Mouse (Mus musculus) spleen, adult 2 months (tissue): ENCODE data around the gene Hspg2. TPM values are rescaled to one million over a fixed set of nuclear protein-coding genes. Genes with fewer than 3 reads are reported as not detected.

Source experiments
- DNase-seq, 2 experiments: peaks; one replicate each; pipeline versions ENCODE4 v3.0.0 to v3.0.0-alpha.2; 2012 to 2021; ENCODE audit warnings: low spot score in 2 of 2, low read depth in 1 of 2
- H3K27ac ChIP-seq: fragments of 200-500 bp; 2 replicates; pipeline ENCODE4 v1.5.1; 2012; ENCODE audit warnings: low read length, inconsistent platforms; ENCODE audit not compliant: insufficient read depth
- H3K27me3 ChIP-seq: fragments of 200-500 bp; 2 replicates; pipeline ENCODE4 v1.6.1; 2012; ENCODE audit warnings: mild to moderate bottlenecking, moderate library complexity, low read length, inconsistent platforms; ENCODE audit not compliant: control insufficient read depth, insufficient read depth
- H3K36me3 ChIP-seq: fragments of 200-500 bp; 2 replicates; pipeline ENCODE4 v1.6.1; 2012; ENCODE audit warnings: mild to moderate bottlenecking, low read length, inconsistent platforms; ENCODE audit not compliant: control insufficient read depth, insufficient read depth
- H3K4me1 ChIP-seq: fragments of 200-500 bp; 2 replicates; pipeline ENCODE4 v1.6.1; 2011; ENCODE audit warnings: inconsistent platforms; ENCODE audit not compliant: control insufficient read depth, insufficient read depth, insufficient read length
- H3K4me3 ChIP-seq: fragments of 200-500 bp; 2 replicates; pipeline ENCODE4 v1.5.1; 2011; ENCODE audit warnings: mild to moderate bottlenecking, inconsistent platforms; ENCODE audit not compliant: insufficient read depth, insufficient read length; ENCODE audit errors: extremely low read depth
- CTCF ChIP-seq: fragments of 200-500 bp; IDR thresholded peaks from 2 replicates; pipeline ENCODE4 v1.5.1; 2011; ENCODE audit warnings: mild to moderate bottlenecking, inconsistent platforms; ENCODE audit not compliant: insufficient read depth, insufficient read length, insufficient replicate concordance; ENCODE audit errors: extremely low read depth
- POLR2A ChIP-seq: fragments of 200-500 bp; IDR thresholded peaks from 2 replicates; pipeline ENCODE4 v1.6.1; 2011; ENCODE audit warnings: low read depth, low read length, inconsistent platforms
- WGBS: fragments of 180-500 bp; shearing (Covaris S2); methylation state at CpG from one replicate; pipeline ENCODE4 v1.1.7; 2018; 5-methylcytosine and 5-hydroxymethylcytosine counted together
- polyA plus RNA-seq: library from polyadenylated mRNA; depleted of rRNA; stranded (reverse); fragments of >200 nt; gene quantifications from 2 replicates; pipeline ENCODE4 v1.2.3, GENCODE M21; 2012

Hspg2 gene
- polyA plus RNA-seq, 1 experiment = 27.0 TPM

- peak overlapping the region; percentile 78 for H3K27ac ChIP-seq
- no peaks in the 10 kb centered on the region for H3K27me3 ChIP-seq
- peak overlapping the region; percentile 92 for H3K4me3 ChIP-seq
- DNase-seq = peak; percentile 36 to 40
- H3K36me3 ChIP-seq = no peaks in the 10 kb centered on the region
- no peak for TF ChIP-seq POLR2A
- no peak for TF ChIP-seq CTCF
- 2% methylated on average over 40 of the region's 40 CpGs for WGBS
- H3K4me1 ChIP-seq = peaks cover 5% of the 10 kb centered on the region; the same call in 1 of the 2 replicates
These were observed 126.1 kb downstream of the Hspg2 start for GRCm38 (mm10) chr4:137594496-137595270.

GRCm38 (mm10) chr4:137597098-137597630 lies 128.6 kb downstream of the Hspg2 start:
- H3K4me1 ChIP-seq = peaks cover 5% of the 10 kb centered on the region; the same call in 1 of the 2 replicates
- H3K36me3 ChIP-seq = no peaks in the 10 kb centered on the region
- no peak overlapping the region for H3K27ac ChIP-seq
- H3K27me3 ChIP-seq = no peaks in the 10 kb centered on the region
- no peak for DNase-seq
- WGBS = 95% methylated on average over 4 of the region's 4 CpGs
- TF ChIP-seq POLR2A = no peak
- H3K4me3 ChIP-seq = no peak overlapping the region

GRCm38 (mm10) chr4:137598577-137598976 lies 130.0 kb downstream of the Hspg2 start:
- WGBS = 90% methylated on average over 5 of the region's 5 CpGs
- Histone ChIP-seq H3K36me3 (no peaks in the 10 kb centered on the region), H3K27ac (no peak overlapping the region), H3K4me3 (no peak overlapping the region), H3K4me1 (peaks cover 8% of the 10 kb centered on the region; the same call in 1 of the 2 replicates), H3K27me3 (no peaks in the 10 kb centered on the region)
- no peak for TF ChIP-seq CTCF
- TF ChIP-seq POLR2A = no peak
- no peak for DNase-seq

GRCm38 (mm10) chr4:137603449-137604171 lies 135.0 kb downstream of the Hspg2 start:
- no peak for DNase-seq
- H3K4me3 ChIP-seq = no peak overlapping the region
- peak overlapping the region; percentile 16 for H3K27ac ChIP-seq
- peaks cover 14% of the 10 kb centered on the region for H3K36me3 ChIP-seq
- H3K4me1 ChIP-seq = peaks cover 4% of the 10 kb centered on the region; the same call in 1 of the 2 replicates
- 49% methylated on average over 11 of the region's 11 CpGs for WGBS
- no peak for TF ChIP-seq CTCF
- no peak for TF ChIP-seq POLR2A
- no peaks in the 10 kb centered on the region for H3K27me3 ChIP-seq

- 96% methylated on average over 2 of the region's 2 CpGs for WGBS
- H3K36me3 ChIP-seq = peaks cover 29% of the 10 kb centered on the region
- H3K27me3 ChIP-seq = no peaks in the 10 kb centered on the region
- TF ChIP-seq CTCF = no peak
- no peak for TF ChIP-seq POLR2A
- DNase-seq = no peak
- H3K27ac ChIP-seq = no peak overlapping the region
- peaks cover 10% of the 10 kb centered on the region; the same call in 1 of the 2 replicates for H3K4me1 ChIP-seq
- no peak overlapping the region for H3K4me3 ChIP-seq
These were observed 138.5 kb downstream of the Hspg2 start for GRCm38 (mm10) chr4:137607023-137607422.

- H3K36me3 ChIP-seq = peaks cover 38% of the 10 kb centered on the region
- peaks cover 6% of the 10 kb centered on the region; the same call in 1 of the 2 replicates for H3K4me1 ChIP-seq
- TF ChIP-seq POLR2A (no peak), CTCF (no peak)
- H3K4me3 ChIP-seq = no peak overlapping the region
- H3K27ac ChIP-seq = peak overlapping the region; percentile 61
- 31% methylated on average over 7 of the region's 7 CpGs for WGBS
- no peaks in the 10 kb centered on the region for H3K27me3 ChIP-seq
- DNase-seq = no peak
These were observed 140.7 kb downstream of the Hspg2 start for GRCm38 (mm10) chr4:137609281-137609680.

GRCm38 (mm10) chr4:137609702-137610101 lies 141.1 kb downstream of the Hspg2 start:
- Histone ChIP-seq H3K4me1 (peaks cover 6% of the 10 kb centered on the region; the same call in 1 of the 2 replicates), H3K4me3 (no peak overlapping the region), H3K27me3 (no peaks in the 10 kb centered on the region), H3K27ac (peak overlapping the region; percentile 61), H3K36me3 (peaks cover 38% of the 10 kb centered on the region)
- TF ChIP-seq CTCF (no peak), POLR2A (no peak)
- WGBS = 16% methylated on average over 7 of the region's 7 CpGs
- peak; percentile 44 to 52 for DNase-seq
